Mouse (Mus musculus): ENCODE data around the gene Snx33. TPM values are rescaled to one million over a fixed set of nuclear protein-coding genes. Genes with fewer than 3 reads are reported as not detected.

The Snx33 gene
- total and polyA plus RNA-seq, 2 experiments from 2014 or later, result 5.2 to 11.4 TPM

GRCm38 (mm10) chr9:56873097-56873496 is 55.1 kb downstream of the Snx33 start:
- H3K9me3 ChIP-seq (replicated peaks; ENCODE audit: control insufficient read depth, low read length), result no peaks in the 10 kb centered on the region
- no peaks in the 10 kb centered on the region for H3K36me3 ChIP-seq (replicated peaks; ENCODE audit: control insufficient read depth, insufficient read depth, low read length)
- DNase-seq (ENCODE audit: low spot score) (peak; percentile 61), ATAC-seq (ENCODE audit: insufficient read depth, low read depth) (peak; percentile 46; the same call in 1 of the 2 replicates)
- TF ChIP-seq CTCF (IDR thresholded peaks at IDR 0.05; ENCODE audit: low read depth) (no peak), EP300 (IDR thresholded peaks at IDR 0.05; ENCODE audit: low read depth) (no peak)
- H3K9ac ChIP-seq (replicated peaks; ENCODE audit: low read depth, low read length), result no peak overlapping the region
- H3K4me3 ChIP-seq (ENCODE audit: low read depth, low read length), result no peak overlapping the region
- H3K4me2 ChIP-seq (ENCODE audit: low read depth, low read length), result no peak overlapping the region
- H3K4me1 ChIP-seq (ENCODE audit: control insufficient read depth, insufficient read depth), result peaks cover 58% of the 10 kb centered on the region
- H3K27ac ChIP-seq (ENCODE audit: low read depth), result peak overlapping the region; percentile 76
- H3K27me3 ChIP-seq (ENCODE audit: control insufficient read depth, insufficient read depth, low read length), result no peaks in the 10 kb centered on the region
- WGBS, result 32% methylated on average over 1 of the region's 1 CpGs

DNA sequence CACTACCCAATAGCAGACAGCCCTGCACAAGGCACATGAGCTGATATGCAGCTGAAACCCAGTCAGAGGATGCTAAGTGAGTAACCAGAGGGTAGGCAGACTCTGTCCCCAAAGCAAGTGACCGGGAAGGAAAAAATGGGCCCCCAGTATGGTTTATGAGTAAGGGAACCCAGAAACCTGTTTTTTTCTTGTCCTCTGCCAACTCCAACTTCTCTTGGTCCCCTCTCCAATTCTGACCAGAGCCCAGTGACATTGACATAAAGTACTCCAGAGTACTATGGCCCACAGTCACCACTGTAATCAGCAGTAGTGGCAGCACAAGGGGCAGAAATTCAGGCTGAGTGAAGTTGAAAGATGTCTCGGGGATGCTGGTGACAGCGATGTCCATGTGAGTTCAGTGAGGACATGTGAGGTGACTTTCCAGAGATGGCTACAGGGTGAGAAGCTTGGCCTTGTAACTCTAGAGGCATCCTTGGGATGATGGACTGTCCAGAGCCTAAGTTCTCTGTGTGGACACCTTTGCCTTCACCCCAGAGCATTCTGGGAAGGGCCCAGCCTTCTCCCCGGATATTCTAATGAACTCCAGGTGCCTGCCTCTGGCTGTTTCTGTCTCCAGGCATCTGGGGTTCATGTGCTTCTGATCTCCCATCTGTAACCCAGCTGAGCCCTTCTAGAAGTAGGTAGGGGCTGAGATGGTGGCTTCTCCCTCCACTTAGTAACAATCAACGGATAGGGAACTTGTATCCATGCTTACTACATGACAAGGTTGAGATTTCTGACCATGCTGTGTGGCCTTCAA is 55.9 kb downstream of the Snx33 start:
- ATAC-seq (ENCODE audit: insufficient read depth, low read depth) (no peak), DNase-seq (ENCODE audit: low spot score) (no peak)
- TF ChIP-seq CTCF (IDR thresholded peaks at IDR 0.05; ENCODE audit: low read depth), result no peak
- no peak for TF ChIP-seq EP300 (IDR thresholded peaks at IDR 0.05; ENCODE audit: low read depth)
- H3K27me3 ChIP-seq (ENCODE audit: control insufficient read depth, insufficient read depth, low read length), result no peaks in the 10 kb centered on the region
- H3K4me1 ChIP-seq (ENCODE audit: control insufficient read depth, insufficient read depth), result peaks cover 66% of the 10 kb centered on the region
- H3K36me3 ChIP-seq (replicated peaks; ENCODE audit: control insufficient read depth, insufficient read depth, low read length), result no peaks in the 10 kb centered on the region
- no peak overlapping the region for H3K4me3 ChIP-seq (ENCODE audit: low read depth, low read length)
- H3K27ac ChIP-seq (ENCODE audit: low read depth), result peak overlapping the region; percentile 76
- H3K9me3 ChIP-seq (replicated peaks; ENCODE audit: control insufficient read depth, low read length), result no peaks in the 10 kb centered on the region
- no peak overlapping the region for H3K4me2 ChIP-seq (ENCODE audit: low read depth, low read length)
- no peak overlapping the region for H3K9ac ChIP-seq (replicated peaks; ENCODE audit: low read depth, low read length)
- WGBS, result 58% methylated on average over 5 of the region's 5 CpGs

DNA sequence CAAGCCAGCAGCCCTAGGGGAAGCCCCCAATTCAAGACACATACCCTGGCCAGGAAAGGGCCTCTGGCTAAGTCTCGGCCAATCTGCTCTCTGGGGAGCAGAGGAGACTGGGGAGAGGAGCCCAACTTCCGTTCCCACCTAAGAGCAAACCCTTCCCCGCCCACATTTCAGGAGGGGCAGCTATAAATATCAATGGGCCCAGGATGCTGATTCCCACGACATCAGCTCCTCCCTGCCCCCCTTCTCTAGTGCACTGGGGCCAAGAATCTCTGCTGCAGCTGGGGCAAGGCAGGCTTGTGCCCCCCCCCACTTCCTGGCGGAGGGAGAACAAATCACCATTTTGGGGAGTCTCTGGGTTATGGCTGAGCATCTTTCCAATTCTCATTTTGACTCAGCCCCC is 57.0 kb downstream of the Snx33 start:
- 10% methylated on average over 5 of the region's 5 CpGs for WGBS
- no peaks in the 10 kb centered on the region for H3K27me3 ChIP-seq (ENCODE audit: control insufficient read depth, insufficient read depth, low read length)
- peaks cover 69% of the 10 kb centered on the region for H3K4me1 ChIP-seq (ENCODE audit: control insufficient read depth, insufficient read depth)
- no peak; the same call in 1 of the 2 replicates for TF ChIP-seq EP300 (IDR thresholded peaks at IDR 0.05; ENCODE audit: low read depth)
- no peaks in the 10 kb centered on the region for H3K36me3 ChIP-seq (replicated peaks; ENCODE audit: control insufficient read depth, insufficient read depth, low read length)
- peak; percentile 69 for DNase-seq (ENCODE audit: low spot score)
- H3K9me3 ChIP-seq (replicated peaks; ENCODE audit: control insufficient read depth, low read length), result no peaks in the 10 kb centered on the region
- peak overlapping the region; percentile 21; the same call in 1 of the 2 replicates for H3K9ac ChIP-seq (replicated peaks; ENCODE audit: low read depth, low read length)
- H3K27ac ChIP-seq (ENCODE audit: low read depth), result peak overlapping the region; percentile 76
- peak; percentile 42 for ATAC-seq (ENCODE audit: insufficient read depth, low read depth)
- no peak overlapping the region for H3K4me3 ChIP-seq (ENCODE audit: low read depth, low read length)
- H3K4me2 ChIP-seq (ENCODE audit: low read depth, low read length), result peak overlapping the region; percentile 40

DNA sequence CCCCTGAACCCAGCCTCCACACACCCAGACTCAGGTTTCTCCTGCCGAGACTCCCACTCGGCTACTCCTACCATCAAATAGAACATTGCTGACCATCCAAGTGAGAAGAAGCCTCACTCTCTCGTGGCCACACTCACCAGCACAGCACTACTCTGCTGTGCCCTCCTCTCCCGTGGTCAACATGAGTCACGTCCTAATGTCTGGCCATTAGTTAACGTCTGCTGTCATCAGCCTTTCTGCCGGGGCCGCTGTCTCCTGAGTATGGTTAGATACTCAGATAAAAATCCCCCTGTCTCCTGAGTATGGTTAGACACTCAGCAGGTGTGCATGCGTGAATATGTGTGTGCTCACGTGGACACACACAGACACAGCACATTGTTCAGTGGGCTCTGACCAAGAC is 57.4 kb downstream of the Snx33 start:
- TF ChIP-seq EP300 (IDR thresholded peaks at IDR 0.05; ENCODE audit: low read depth) (no peak), CTCF (IDR thresholded peaks at IDR 0.05; ENCODE audit: low read depth) (no peak)
- no peaks in the 10 kb centered on the region for H3K9me3 ChIP-seq (replicated peaks; ENCODE audit: control insufficient read depth, low read length)
- WGBS, result 12% methylated on average over 10 of the region's 10 CpGs
- peaks cover 69% of the 10 kb centered on the region for H3K4me1 ChIP-seq (ENCODE audit: control insufficient read depth, insufficient read depth)
- peak overlapping the region; percentile 21; the same call in 1 of the 2 replicates for H3K9ac ChIP-seq (replicated peaks; ENCODE audit: low read depth, low read length)
- peak overlapping the region; percentile 40 for H3K4me2 ChIP-seq (ENCODE audit: low read depth, low read length)
- H3K27me3 ChIP-seq (ENCODE audit: control insufficient read depth, insufficient read depth, low read length), result no peaks in the 10 kb centered on the region
- H3K36me3 ChIP-seq (replicated peaks; ENCODE audit: control insufficient read depth, insufficient read depth, low read length), result no peaks in the 10 kb centered on the region
- DNase-seq (ENCODE audit: low spot score) (peak; percentile 16), ATAC-seq (ENCODE audit: insufficient read depth, low read depth) (no peak)
- peak overlapping the region; percentile 76 for H3K27ac ChIP-seq (ENCODE audit: low read depth)
- no peak overlapping the region for H3K4me3 ChIP-seq (ENCODE audit: low read depth, low read length)

GRCm38 (mm10) chr9:56869552-56869951 is 58.6 kb downstream of the Snx33 start:
- ATAC-seq (ENCODE audit: insufficient read depth, low read depth) (no peak), DNase-seq (ENCODE audit: low spot score) (no peak)
- H3K27ac ChIP-seq (ENCODE audit: low read depth), result peak overlapping the region; percentile 39; the same call in 1 of the 2 replicates
- no peak overlapping the region for H3K4me3 ChIP-seq (ENCODE audit: low read depth, low read length)
- H3K27me3 ChIP-seq (ENCODE audit: control insufficient read depth, insufficient read depth, low read length), result no peaks in the 10 kb centered on the region
- 57% methylated on average over 13 of the region's 13 CpGs for WGBS
- H3K4me1 ChIP-seq (ENCODE audit: control insufficient read depth, insufficient read depth), result peaks cover 69% of the 10 kb centered on the region
- H3K36me3 ChIP-seq (replicated peaks; ENCODE audit: control insufficient read depth, insufficient read depth, low read length), result no peaks in the 10 kb centered on the region
- no peak overlapping the region for H3K4me2 ChIP-seq (ENCODE audit: low read depth, low read length)
- no peak overlapping the region for H3K9ac ChIP-seq (replicated peaks; ENCODE audit: low read depth, low read length)
- H3K9me3 ChIP-seq (replicated peaks; ENCODE audit: control insufficient read depth, low read length), result no peaks in the 10 kb centered on the region
- TF ChIP-seq EP300 (IDR thresholded peaks at IDR 0.05; ENCODE audit: low read depth) (no peak), CTCF (IDR thresholded peaks at IDR 0.05; ENCODE audit: low read depth) (no peak)
